Mouse (Mus musculus): Measurements from ENCODE around the gene Gcnt2.

The Gcnt2 gene

GRCm38 (mm10) chr13:41000926-41001639 lies 141.5 kb downstream of the Gcnt2 start, which contains the start of gene Pak1ip1:
Pak1ip1 (plus strand) TSS chr13:41001023.
- DNase-seq (ENCODE audit: low read depth, low spot score): peak; percentile 94
- Histone ChIP-seq H3K36me3 (ENCODE audit: control insufficient read depth, insufficient read depth, low read length, poor library complexity, severe bottlenecking) (peaks cover 4% of the 10 kb centered on the region; the same call in 1 of the 2 replicates), H3K27me3 (ENCODE audit: control insufficient read depth, insufficient read depth, low read length, poor library complexity, severe bottlenecking) (no peaks in the 10 kb centered on the region)

GRCm38 (mm10) chr13:41002001-41002400 lies 142.4 kb downstream of the Gcnt2 start:
- H3K36me3 ChIP-seq (ENCODE audit: control insufficient read depth, insufficient read depth, low read length, poor library complexity, severe bottlenecking): peaks cover 5% of the 10 kb centered on the region; the same call in 1 of the 2 replicates
- no peak for DNase-seq (ENCODE audit: low read depth, low spot score)
- H3K27me3 ChIP-seq (ENCODE audit: control insufficient read depth, insufficient read depth, low read length, poor library complexity, severe bottlenecking): no peaks in the 10 kb centered on the region

GRCm38 (mm10) chr13:41006244-41006643 lies 146.7 kb downstream of the Gcnt2 start:
- H3K36me3 ChIP-seq (ENCODE audit: control insufficient read depth, insufficient read depth, low read length, poor library complexity, severe bottlenecking): peaks cover 13% of the 10 kb centered on the region
- H3K27me3 ChIP-seq (ENCODE audit: control insufficient read depth, insufficient read depth, low read length, poor library complexity, severe bottlenecking): no peaks in the 10 kb centered on the region
- DNase-seq (ENCODE audit: low read depth, low spot score): no peak

GRCm38 (mm10) chr13:41008271-41008670 lies 148.7 kb downstream of the Gcnt2 start:
- no peak for DNase-seq (ENCODE audit: low read depth, low spot score)
- H3K36me3 ChIP-seq (ENCODE audit: control insufficient read depth, insufficient read depth, low read length, poor library complexity, severe bottlenecking): peaks cover 18% of the 10 kb centered on the region
- no peaks in the 10 kb centered on the region for H3K27me3 ChIP-seq (ENCODE audit: control insufficient read depth, insufficient read depth, low read length, poor library complexity, severe bottlenecking)

- peaks cover 18% of the 10 kb centered on the region for H3K36me3 ChIP-seq (ENCODE audit: control insufficient read depth, insufficient read depth, low read length, poor library complexity, severe bottlenecking)
- H3K27me3 ChIP-seq (ENCODE audit: control insufficient read depth, insufficient read depth, low read length, poor library complexity, severe bottlenecking): no peaks in the 10 kb centered on the region
- DNase-seq (ENCODE audit: low read depth, low spot score): no peak
These were observed 149.4 kb downstream of the Gcnt2 start for GRCm38 (mm10) chr13:41008946-41009345.
